Mouse (Mus musculus) ES-E14 (cell line): ENCODE measurements around the gene Psmd13.
A peak's percentile ranks its signal among the peaks of the same experiment; 100 is the strongest.

Source experiments
- CHD2 ChIP-seq: IDR thresholded peaks from 2 replicates; pipeline ENCODE4 v1.6.1; 2014; ENCODE audit warnings: mild to moderate bottlenecking, low read depth, low read length, inconsistent platforms
- ZC3H11A ChIP-seq: IDR thresholded peaks from 2 replicates; pipeline ENCODE4 v1.6.1; 2012; ENCODE audit warnings: low read depth, mild to moderate bottlenecking, inconsistent platforms, low read length, borderline replicate concordance
- ZNF384 ChIP-seq: IDR thresholded peaks from 2 replicates; pipeline ENCODE4 v1.6.1; 2012; ENCODE audit warnings: low read depth, low read length, inconsistent platforms

GRCm38 (mm10) chr7:140907697-140908096 is 25.9 kb downstream of the Psmd13 start:
- TF ChIP-seq ZNF384 (0 out of 2 replicates have a peak, but pooled peaks have one; percentile 43), ZC3H11A (no peak), CHD2 (no peak)
